Mouse (Mus musculus): ENCODE measurements around the gene BC024978.

Gene BC024978

GRCm38 (mm10) chr7:27174896-27175295 is 20.7 kb upstream of the BC024978 start:
- 87% methylated on average over 7 of the region's 7 CpGs for WGBS

GRCm38 (mm10) chr7:27177942-27178323 is 17.6 kb upstream of the BC024978 start:
- WGBS: 11% methylated on average over 4 of the region's 4 CpGs

- 1% methylated on average over 53 of the region's 53 CpGs for WGBS
These were observed 17.0 kb upstream of the BC024978 start, which contains the start of gene Rab4b for GRCm38 (mm10) chr7:27178324-27179216. Gene Rab4b (minus strand): TSS chr7:27178896.

GRCm38 (mm10) chr7:27179217-27179918 is 16.2 kb upstream of the BC024978 start:
- 44% methylated on average over 16 of the region's 16 CpGs for WGBS

GRCm38 (mm10) chr7:27180036-27180435 is 15.5 kb upstream of the BC024978 start:
- WGBS: 35% methylated on average over 5 of the region's 5 CpGs

- WGBS: 76% methylated on average over 14 of the region's 14 CpGs
These were observed 14.5 kb upstream of the BC024978 start, which contains the start of the genes Gm21983 and Mia for GRCm38 (mm10) chr7:27180837-27181695. Gene Gm21983 (minus strand): TSS chr7:27181086. Gene Mia (minus strand): TSS chr7:27181157.

- 32% methylated on average over 1 of the region's 1 CpGs for WGBS
These were observed 13.1 kb upstream of the BC024978 start for GRCm38 (mm10) chr7:27182498-27182897.

GRCm38 (mm10) chr7:27184964-27185363 is 10.6 kb upstream of the BC024978 start:
- WGBS: 58% methylated on average over 3 of the region's 3 CpGs

- 82% methylated on average over 5 of the region's 5 CpGs for WGBS
These were observed 9.6 kb upstream of the BC024978 start for GRCm38 (mm10) chr7:27185986-27186385.

GRCm38 (mm10) chr7:27189271-27189931 is 6.2 kb upstream of the BC024978 start:
- WGBS: 93% methylated on average over 10 of the region's 10 CpGs

- WGBS: 96% methylated on average over 5 of the region's 5 CpGs
These were observed 3.1 kb upstream of the BC024978 start for GRCm38 (mm10) chr7:27192434-27192833.

GRCm38 (mm10) chr7:27193731-27194130 is 1.9 kb upstream of the BC024978 start:
- WGBS: 66% methylated on average over 4 of the region's 4 CpGs

- WGBS: 85% methylated on average over 3 of the region's 3 CpGs
These were observed 1.6 kb downstream of the BC024978 start for GRCm38 (mm10) chr7:27197136-27197535.

GRCm38 (mm10) chr7:27197634-27198033 is 2.1 kb downstream of the BC024978 start:
- WGBS: 93% methylated on average over 8 of the region's 8 CpGs

- 89% methylated on average over 8 of the region's 8 CpGs for WGBS
These were observed 3.2 kb downstream of the BC024978 start for GRCm38 (mm10) chr7:27198779-27199178.

- WGBS: 93% methylated on average over 8 of the region's 8 CpGs
These were observed 8.3 kb downstream of the BC024978 start for GRCm38 (mm10) chr7:27203730-27204449.

GRCm38 (mm10) chr7:27212626-27213025 is 17.0 kb downstream of the BC024978 start:
- 71% methylated on average over 2 of the region's 2 CpGs for WGBS

GRCm38 (mm10) chr7:27218586-27218985 is 23.0 kb downstream of the BC024978 start:
- 64% methylated on average over 7 of the region's 7 CpGs for WGBS

- 91% methylated on average over 11 of the region's 11 CpGs for WGBS
These were observed 24.4 kb downstream of the BC024978 start for GRCm38 (mm10) chr7:27219937-27220336.

- 72% methylated on average over 6 of the region's 6 CpGs for WGBS
These were observed 26.4 kb downstream of the BC024978 start for GRCm38 (mm10) chr7:27221939-27222338.

Measured in cerebral cortex, adult 2 months (tissue).